Mouse (Mus musculus): ENCODE results near the gene Gimap4. TPM values are rescaled to one million over a fixed set of nuclear protein-coding genes. Genes with fewer than 3 reads are reported as not detected.

Gene Gimap4
- polyA plus RNA-seq, 1 experiment from 2014 or later, result 4.9 TPM

- H3K4me3 ChIP-seq (ENCODE audit: low read depth, low read length), result no peak overlapping the region
- H3K4me1 ChIP-seq (ENCODE audit: control insufficient read depth, insufficient read depth, low read length), result no peaks in the 10 kb centered on the region
- 87% methylated on average over 2 of the region's 2 CpGs for WGBS
- H3K36me3 ChIP-seq (ENCODE audit: control insufficient read depth, insufficient read depth, low read length), result no peaks in the 10 kb centered on the region
- no peak overlapping the region for H3K27ac ChIP-seq (ENCODE audit: low read depth, low read length)
- no peaks in the 10 kb centered on the region for H3K9me3 ChIP-seq (ENCODE audit: control insufficient read depth, low read length)
- no peak for ATAC-seq (ENCODE audit: insufficient read depth, low FRiP score, low TSS enrichment)
- DNase-seq (ENCODE audit: low spot score), result no peak
- no peak overlapping the region for H3K4me2 ChIP-seq (ENCODE audit: low read depth)
- no peak overlapping the region for H3K9ac ChIP-seq (ENCODE audit: low read length)
- no peaks in the 10 kb centered on the region for H3K27me3 ChIP-seq (ENCODE audit: control insufficient read depth, insufficient read depth, low read length)
Observed at GRCm38 (mm10) chr6:48689320-48689719, 5.0 kb downstream of the Gimap4 start.

- ATAC-seq (ENCODE audit: insufficient read depth, low FRiP score, low TSS enrichment) (no peak), DNase-seq (ENCODE audit: low spot score) (no peak)
- WGBS, result 92% methylated on average over 6 of the region's 6 CpGs
Observed at GRCm38 (mm10) chr6:48692962-48693361, 8.6 kb downstream of the Gimap4 start.

DNA sequence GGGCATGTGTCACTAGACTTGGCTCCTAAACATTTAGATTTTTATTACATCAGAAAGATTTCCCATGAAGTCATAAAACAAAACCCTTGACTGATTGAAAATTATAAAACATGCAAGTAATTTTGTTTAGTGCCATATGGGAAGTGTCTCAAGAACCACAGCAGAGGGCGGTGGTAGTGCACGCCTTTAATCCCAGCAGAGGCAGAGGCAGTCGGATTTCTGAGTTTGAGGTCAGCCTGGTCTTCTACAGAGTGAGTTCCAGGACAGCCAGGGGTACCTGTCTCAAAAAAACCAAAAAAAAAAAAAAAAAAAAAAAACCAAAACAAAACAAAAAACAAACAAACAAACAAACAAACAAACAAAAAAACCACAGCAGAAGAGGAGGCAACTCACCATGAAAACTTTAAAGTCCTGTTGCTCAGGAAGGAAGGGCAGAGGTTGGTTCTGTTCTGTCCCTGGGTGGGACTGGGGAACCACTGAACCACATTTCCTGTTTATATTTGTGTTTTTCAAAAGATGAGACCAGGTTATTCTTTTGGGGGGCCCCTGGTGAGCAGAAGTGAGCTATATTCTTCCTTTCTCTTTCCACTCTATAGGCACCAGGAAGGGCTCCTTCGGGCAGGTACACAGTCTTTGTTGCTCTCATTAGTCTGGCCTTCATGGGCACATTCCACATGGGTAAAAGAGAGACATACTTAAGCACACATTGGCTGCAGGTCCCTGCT is 12.6 kb downstream of the Gimap4 start:
- no peaks in the 10 kb centered on the region for H3K9me3 ChIP-seq (ENCODE audit: control insufficient read depth, low read length)
- H3K36me3 ChIP-seq (ENCODE audit: control insufficient read depth, insufficient read depth, low read length), result no peaks in the 10 kb centered on the region
- no peaks in the 10 kb centered on the region for H3K4me1 ChIP-seq (ENCODE audit: control insufficient read depth, insufficient read depth, low read length)
- no peaks in the 10 kb centered on the region for H3K27me3 ChIP-seq (ENCODE audit: control insufficient read depth, insufficient read depth, low read length)
- no peak overlapping the region for H3K4me2 ChIP-seq (ENCODE audit: low read depth)
- H3K4me3 ChIP-seq (ENCODE audit: low read depth, low read length), result no peak overlapping the region
- no peak for DNase-seq (ENCODE audit: low spot score)
- no peak overlapping the region for H3K27ac ChIP-seq (ENCODE audit: low read depth, low read length)
- 92% methylated on average over 4 of the region's 4 CpGs for WGBS
- no peak overlapping the region for H3K9ac ChIP-seq (ENCODE audit: low read length)
- ATAC-seq (ENCODE audit: insufficient read depth, low FRiP score, low TSS enrichment), result no peak

More at GRCm38 (mm10) chr6:48692962-48693361, 8.6 kb downstream of the Gimap4 start:
- Histone ChIP-seq H3K4me3 (ENCODE audit: low read depth, low read length) (no peak overlapping the region), H3K4me2 (ENCODE audit: low read depth) (no peak overlapping the region), H3K36me3 (ENCODE audit: control insufficient read depth, insufficient read depth, low read length) (no peaks in the 10 kb centered on the region), H3K4me1 (ENCODE audit: control insufficient read depth, insufficient read depth, low read length) (no peaks in the 10 kb centered on the region), H3K9me3 (ENCODE audit: control insufficient read depth, low read length) (no peaks in the 10 kb centered on the region), H3K27me3 (ENCODE audit: control insufficient read depth, insufficient read depth, low read length) (no peaks in the 10 kb centered on the region), H3K27ac (ENCODE audit: low read depth, low read length) (no peak overlapping the region), H3K9ac (ENCODE audit: low read length) (no peak overlapping the region)

DNA sequence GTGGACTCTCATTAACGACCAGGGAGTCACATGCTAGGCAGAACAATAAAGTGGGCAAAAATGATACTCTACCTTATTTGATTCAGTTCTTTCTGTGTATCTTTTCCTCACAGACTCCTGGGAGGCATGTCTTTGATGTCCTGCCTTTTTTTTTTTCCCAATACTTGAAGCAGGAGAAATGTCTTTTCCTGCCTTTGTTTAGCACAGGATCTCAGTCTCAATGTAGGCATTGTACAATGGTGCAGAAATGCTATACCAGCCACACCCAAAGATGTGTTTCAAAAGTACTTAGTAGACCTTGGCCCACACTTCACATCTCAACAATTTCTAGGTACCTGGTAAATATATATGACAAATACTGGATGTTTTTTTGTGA is 13.2 kb downstream of the Gimap4 start:
- Histone ChIP-seq H3K4me1 (ENCODE audit: control insufficient read depth, insufficient read depth, low read length) (no peaks in the 10 kb centered on the region), H3K36me3 (ENCODE audit: control insufficient read depth, insufficient read depth, low read length) (no peaks in the 10 kb centered on the region), H3K9me3 (ENCODE audit: control insufficient read depth, low read length) (no peaks in the 10 kb centered on the region), H3K9ac (ENCODE audit: low read length) (no peak overlapping the region), H3K4me2 (ENCODE audit: low read depth) (no peak overlapping the region), H3K27me3 (ENCODE audit: control insufficient read depth, insufficient read depth, low read length) (no peaks in the 10 kb centered on the region), H3K27ac (ENCODE audit: low read depth, low read length) (no peak overlapping the region), H3K4me3 (ENCODE audit: low read depth, low read length) (no peak overlapping the region)
- ATAC-seq (ENCODE audit: insufficient read depth, low FRiP score, low TSS enrichment) (no peak), DNase-seq (ENCODE audit: low spot score) (no peak)
- 70% methylated on average over 1 of the region's 1 CpGs for WGBS

DNA sequence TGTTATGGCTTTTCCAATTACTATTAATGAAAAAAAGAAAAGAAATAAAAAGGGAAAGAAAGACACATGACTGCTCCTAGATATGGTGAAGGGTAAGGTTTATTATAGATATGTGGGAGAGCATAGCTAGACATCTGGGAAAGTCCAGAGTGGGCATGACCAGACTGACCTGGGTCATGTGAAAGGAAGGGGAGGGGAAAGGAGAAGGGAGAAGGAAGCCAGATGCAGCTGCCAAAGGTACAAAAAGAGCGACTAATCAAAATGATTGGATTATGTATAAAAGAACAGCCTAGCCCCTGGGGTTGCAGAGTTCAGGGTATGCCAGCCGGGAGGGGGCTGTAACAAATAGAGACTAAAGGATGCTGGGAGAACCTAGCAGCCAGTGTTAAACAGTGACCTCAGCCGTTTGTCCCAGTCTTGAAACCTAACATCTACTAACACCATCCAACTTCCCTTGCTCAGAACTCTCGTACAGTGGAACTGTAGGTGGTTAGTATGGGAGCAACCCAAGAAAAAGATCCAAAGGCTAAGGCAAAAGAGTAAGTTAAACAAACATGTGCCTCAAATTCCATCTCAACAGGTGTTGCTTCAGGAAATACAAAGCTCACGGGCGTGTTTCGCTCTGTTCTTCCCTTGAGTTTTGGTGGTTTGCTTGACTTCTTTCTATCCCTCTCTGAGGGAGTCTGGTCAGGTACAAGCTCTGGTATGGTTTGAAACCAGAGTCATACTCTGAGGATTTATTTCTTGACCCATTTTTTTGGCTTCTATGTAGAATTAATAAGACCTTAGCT is 13.9 kb downstream of the Gimap4 start:
- no peaks in the 10 kb centered on the region for H3K4me1 ChIP-seq (ENCODE audit: control insufficient read depth, insufficient read depth, low read length)
- no peaks in the 10 kb centered on the region for H3K9me3 ChIP-seq (ENCODE audit: control insufficient read depth, low read length)
- DNase-seq (ENCODE audit: low spot score) (no peak), ATAC-seq (ENCODE audit: insufficient read depth, low FRiP score, low TSS enrichment) (no peak)
- 85% methylated on average over 7 of the region's 7 CpGs for WGBS
- no peaks in the 10 kb centered on the region for H3K27me3 ChIP-seq (ENCODE audit: control insufficient read depth, insufficient read depth, low read length)
- H3K4me2 ChIP-seq (ENCODE audit: low read depth), result no peak overlapping the region
- no peak overlapping the region for H3K4me3 ChIP-seq (ENCODE audit: low read depth, low read length)
- H3K36me3 ChIP-seq (ENCODE audit: control insufficient read depth, insufficient read depth, low read length), result no peaks in the 10 kb centered on the region
- H3K27ac ChIP-seq (ENCODE audit: low read depth, low read length), result no peak overlapping the region
- no peak overlapping the region for H3K9ac ChIP-seq (ENCODE audit: low read length)

- H3K9ac ChIP-seq (ENCODE audit: low read length), result no peak overlapping the region
- no peak overlapping the region for H3K4me3 ChIP-seq (ENCODE audit: low read depth, low read length)
- no peaks in the 10 kb centered on the region for H3K27me3 ChIP-seq (ENCODE audit: control insufficient read depth, insufficient read depth, low read length)
- 74% methylated on average over 3 of the region's 3 CpGs for WGBS
- no peaks in the 10 kb centered on the region for H3K36me3 ChIP-seq (ENCODE audit: control insufficient read depth, insufficient read depth, low read length)
- no peaks in the 10 kb centered on the region for H3K9me3 ChIP-seq (ENCODE audit: control insufficient read depth, low read length)
- H3K4me1 ChIP-seq (ENCODE audit: control insufficient read depth, insufficient read depth, low read length), result no peaks in the 10 kb centered on the region
- no peak for DNase-seq (ENCODE audit: low spot score)
- no peak overlapping the region for H3K4me2 ChIP-seq (ENCODE audit: low read depth)
- no peak overlapping the region for H3K27ac ChIP-seq (ENCODE audit: low read depth, low read length)
- ATAC-seq (ENCODE audit: insufficient read depth, low FRiP score, low TSS enrichment), result no peak
Observed at GRCm38 (mm10) chr6:48698888-48699287, 14.5 kb downstream of the Gimap4 start.

DNA sequence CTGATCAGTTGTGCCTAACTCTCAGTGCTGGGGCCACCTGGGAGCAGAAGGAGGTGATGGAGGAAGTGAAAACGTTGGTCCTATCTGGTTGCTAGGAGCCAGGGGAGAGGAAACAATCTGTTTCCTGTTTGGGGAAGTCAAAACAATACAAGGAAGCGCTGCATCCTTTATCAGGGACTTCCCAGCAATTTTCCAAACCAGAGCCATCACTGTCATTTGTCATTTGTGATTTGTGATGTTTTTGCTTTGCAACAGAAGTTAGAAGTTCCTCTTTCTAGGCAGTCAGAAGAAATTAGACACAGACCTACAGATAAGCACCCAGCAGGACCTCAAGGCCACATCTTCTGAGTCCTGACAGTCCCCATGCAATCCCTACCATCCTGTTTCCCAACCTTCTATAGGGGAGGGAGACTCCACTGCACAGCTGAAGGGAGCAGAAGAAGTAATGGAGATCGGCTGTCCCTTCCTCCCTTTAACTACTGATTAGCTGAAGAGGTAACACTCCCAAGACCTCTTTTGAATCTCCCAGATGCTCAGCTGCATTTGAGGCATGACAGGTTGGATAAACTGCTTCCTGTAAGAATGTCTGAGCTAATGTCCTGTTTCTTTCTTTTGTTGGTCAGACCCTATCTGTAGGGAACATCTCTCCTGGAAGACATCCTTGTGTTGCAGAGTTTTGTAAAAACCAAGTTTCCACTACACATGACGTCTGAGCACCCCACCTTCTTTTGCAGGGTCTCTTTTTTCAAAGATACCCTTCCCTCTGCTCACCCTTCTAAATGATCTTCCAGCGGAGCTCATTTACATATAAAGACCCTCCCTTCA is 16.1 kb downstream of the Gimap4 start:
- ATAC-seq (ENCODE audit: insufficient read depth, low FRiP score, low TSS enrichment) (no peak), DNase-seq (ENCODE audit: low spot score) (no peak)
- H3K9me3 ChIP-seq (ENCODE audit: control insufficient read depth, low read length), result no peaks in the 10 kb centered on the region
- H3K9ac ChIP-seq (ENCODE audit: low read length), result no peak overlapping the region
- H3K4me3 ChIP-seq (ENCODE audit: low read depth, low read length), result no peak overlapping the region
- H3K4me2 ChIP-seq (ENCODE audit: low read depth), result no peak overlapping the region
- H3K36me3 ChIP-seq (ENCODE audit: control insufficient read depth, insufficient read depth, low read length), result no peaks in the 10 kb centered on the region
- H3K27ac ChIP-seq (ENCODE audit: low read depth, low read length), result no peak overlapping the region
- H3K4me1 ChIP-seq (ENCODE audit: control insufficient read depth, insufficient read depth, low read length), result no peaks in the 10 kb centered on the region
- WGBS, result 63% methylated on average over 5 of the region's 5 CpGs
- no peaks in the 10 kb centered on the region for H3K27me3 ChIP-seq (ENCODE audit: control insufficient read depth, insufficient read depth, low read length)

- Histone ChIP-seq H3K27ac (ENCODE audit: low read depth, low read length) (no peak overlapping the region), H3K4me1 (ENCODE audit: control insufficient read depth, insufficient read depth, low read length) (no peaks in the 10 kb centered on the region), H3K9ac (ENCODE audit: low read length) (no peak overlapping the region), H3K27me3 (ENCODE audit: control insufficient read depth, insufficient read depth, low read length) (no peaks in the 10 kb centered on the region), H3K4me3 (ENCODE audit: low read depth, low read length) (no peak overlapping the region), H3K36me3 (ENCODE audit: control insufficient read depth, insufficient read depth, low read length) (no peaks in the 10 kb centered on the region), H3K4me2 (ENCODE audit: low read depth) (no peak overlapping the region), H3K9me3 (ENCODE audit: control insufficient read depth, low read length) (no peaks in the 10 kb centered on the region)
- ATAC-seq (ENCODE audit: insufficient read depth, low FRiP score, low TSS enrichment) (no peak), DNase-seq (ENCODE audit: low spot score) (no peak)
- 91% methylated on average over 7 of the region's 7 CpGs for WGBS
Observed at GRCm38 (mm10) chr6:48702146-48702545, 17.8 kb downstream of the Gimap4 start.
